Mouse (Mus musculus) midbrain, embryonic 16.5 days (tissue): ENCODE measurements around the gene Vmn2r52. TPM values are rescaled to one million over a fixed set of nuclear protein-coding genes. Genes with fewer than 3 reads are reported as not detected.
"Not testable (repeated sequence)": the region's sequence is repeated elsewhere in the genome, so short reads cannot be mapped to it uniquely, and the experiment has no call there.

Source experiments
- ATAC-seq: fragments of 200-750 bp; cut with Nextera tagmentation; 2 replicates; pipeline ENCODE4 v1.8.0; 2017; ENCODE audit warnings: moderate TSS enrichment
- H3K27ac ChIP-seq: fragments of 300-500 bp; sonication (generic); 2 replicates; pipeline ENCODE4 v1.5.1; 2014; ENCODE audit warnings: mild to moderate bottlenecking, low read length, mixed read lengths
- H3K27me3 ChIP-seq: fragments of 300-500 bp; sonication (generic); 2 replicates; pipeline ENCODE4 v1.6.1; 2014; ENCODE audit warnings: low read depth, low read length, mixed read lengths; ENCODE audit not compliant: control insufficient read depth, insufficient read depth
- H3K36me3 ChIP-seq: fragments of 300-500 bp; sonication (generic); 2 replicates; pipeline ENCODE4 v1.6.1; 2014; ENCODE audit warnings: mild to moderate bottlenecking, low read length, moderate library complexity, mixed read lengths; ENCODE audit not compliant: control insufficient read depth, insufficient read depth
- H3K4me1 ChIP-seq: fragments of 300-500 bp; sonication (generic); 2 replicates; pipeline ENCODE4 v1.6.1; 2014; ENCODE audit warnings: mild to moderate bottlenecking, low read length, mixed read lengths; ENCODE audit not compliant: control insufficient read depth, insufficient read depth
- H3K4me2 ChIP-seq: fragments of 300-500 bp; sonication (generic); 2 replicates; pipeline ENCODE4 v1.6.1; 2014; ENCODE audit warnings: mild to moderate bottlenecking, low read length, mixed read lengths
- H3K4me3 ChIP-seq: fragments of 300-500 bp; sonication (generic); 2 replicates; pipeline ENCODE4 v1.5.1; 2014; ENCODE audit warnings: low read depth, mild to moderate bottlenecking, low read length, moderate library complexity, mixed read lengths
- H3K9ac ChIP-seq: fragments of 300-500 bp; sonication (generic); 2 replicates; pipeline ENCODE4 v1.6.1; 2014; ENCODE audit warnings: low read depth, low read length, mixed read lengths
- H3K9me3 ChIP-seq: fragments of 300-500 bp; sonication (generic); replicated peaks from 2 replicates; pipeline ENCODE4 v1.6.1; 2014; ENCODE audit warnings: mild to moderate bottlenecking, low read length, mixed read lengths; ENCODE audit not compliant: control insufficient read depth, poor library complexity, severe bottlenecking
- WGBS: fragments of 180-500 bp; shearing (Covaris S2); extraction: QIAGEN DNeasy Blood & Tissue Kit; methylation state at CpG from one replicate; pipeline ENCODE4 v1.1.7; 2014; 5-methylcytosine and 5-hydroxymethylcytosine counted together
- polyA plus RNA-seq: library from polyadenylated mRNA; unstranded; fragments of >200 nt; fragmentation: Nextera tagmentation; extraction: Ambion mirVana; gene quantifications from 2 replicates; pipeline ENCODE4 v1.2.1, GENCODE M21; 2015

Vmn2r52 gene
- polyA plus RNA-seq: not detected in 2 replicates

DNA sequence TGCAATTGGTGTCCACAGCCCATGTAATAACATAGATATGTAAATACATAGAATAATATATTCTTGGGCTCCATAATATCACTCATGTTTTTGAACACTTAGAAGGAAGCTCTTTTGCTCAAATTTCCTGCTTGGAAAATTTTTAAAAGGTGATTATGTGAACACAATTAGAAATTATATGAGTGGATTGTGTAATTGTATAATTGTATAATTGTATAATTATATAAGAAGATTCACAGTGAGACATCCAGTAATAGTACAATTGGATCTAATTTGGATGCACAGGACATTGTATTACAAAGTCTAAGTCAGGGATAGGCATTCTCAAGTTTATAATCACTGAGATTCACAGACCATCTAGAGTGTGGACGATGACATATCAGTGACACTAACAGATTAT lies at the start of gene Vmn2r52:
Gene Vmn2r52, minus strand, starts transcription at position 101 of the 400 bp plus-strand sequence.
- no peak for ATAC-seq
- 89% methylated on average over 1 of the region's 1 CpGs for WGBS

DNA sequence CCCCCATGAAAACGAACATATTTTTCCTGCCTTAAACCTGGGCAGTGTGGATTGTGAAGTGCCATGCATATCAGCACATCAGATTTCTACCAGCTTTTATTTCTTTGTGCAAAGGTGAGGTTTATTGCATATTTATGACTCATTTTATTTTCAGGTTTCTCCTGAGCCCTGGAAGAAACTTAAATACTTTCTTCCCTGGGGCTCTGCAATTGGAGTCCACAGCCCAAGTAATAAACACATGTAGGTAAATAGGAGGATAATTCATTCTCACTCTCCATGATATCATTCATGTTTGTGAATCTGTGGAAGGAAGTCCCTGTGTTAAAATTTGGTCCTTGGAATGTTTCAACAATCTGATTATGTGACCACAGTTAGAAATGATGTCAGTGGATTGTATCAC lies 70.7 kb downstream of the Vmn2r52 start, which contains the start of gene Vmn2r51:
Gene Vmn2r51, minus strand, starts transcription at position 101 of the 400 bp plus-strand sequence.
- ATAC-seq, H3K4me3 ChIP-seq: not testable (repeated sequence)

More for the DNA sequence above, at the start of gene Vmn2r52:
- H3K36me3 ChIP-seq: no peaks in the 10 kb centered on the region
- H3K4me3 ChIP-seq: no peak within 1 kb of the TSS
- peaks cover 15% of the 10 kb centered on the region; the same call in 1 of the 2 replicates for H3K9me3 ChIP-seq
- no peak within 1 kb of the TSS for H3K9ac ChIP-seq
- no peaks in the 10 kb centered on the region for H3K4me1 ChIP-seq
- no peak within 1 kb of the TSS for H3K4me2 ChIP-seq
- H3K27me3 ChIP-seq: no peaks in the 10 kb centered on the region
- H3K27ac ChIP-seq: no peak within 1 kb of the TSS

More for the DNA sequence above, 70.7 kb downstream of the Vmn2r52 start, which contains the start of gene Vmn2r51:
- not testable (repeated sequence) for H3K4me1 ChIP-seq, H3K36me3 ChIP-seq, H3K27ac ChIP-seq, H3K4me2 ChIP-seq, H3K9ac ChIP-seq, H3K27me3 ChIP-seq, H3K9me3 ChIP-seq
- WGBS: 51% methylated on average over 1 of the region's 1 CpGs

Other genes starting within 250 kb of the Vmn2r52 start
- gene Vmn2r48, start 223.0 kb downstream of the Vmn2r52 start, polyA plus RNA-seq: not detected in 2 replicates
- not detected in 2 replicates for gene Vmn2r49, start 184.3 kb downstream of the Vmn2r52 start, polyA plus RNA-seq
- not detected in 2 replicates for gene Vmn2r50, start 123.3 kb downstream of the Vmn2r52 start, polyA plus RNA-seq
- not detected in 2 replicates for gene Vmn2r51, start 70.8 kb downstream of the Vmn2r52 start, polyA plus RNA-seq
- gene Vmn1r66, start 101.4 kb upstream of the Vmn2r52 start, polyA plus RNA-seq: not detected in 2 replicates